Mouse (Mus musculus) lung, postnatal 0 days (tissue): ENCODE measurements around the gene Gngt2. TPM values are rescaled to one million over a fixed set of nuclear protein-coding genes. Genes with fewer than 3 reads are reported as not detected.
A peak's percentile ranks its signal among the peaks of the same experiment; 100 is the strongest.
"Not testable (repeated sequence)": the region's sequence is repeated elsewhere in the genome, so short reads cannot be mapped to it uniquely, and the experiment has no call there.

Experiments
- ATAC-seq: fragments of 200-750 bp; cut with Nextera tagmentation; 2 replicates; pipeline ENCODE4 v1.8.0; 2017; ENCODE audit warnings: moderate library complexity
- DNase-seq: peaks from one replicate; pipeline ENCODE4 v3.0.0-alpha.2; 2016; ENCODE audit warnings: low spot score
- H3K27ac ChIP-seq: fragments of 300-500 bp; sonication (generic); 2 replicates; pipeline ENCODE4 v1.5.1; 2014; ENCODE audit warnings: antibody characterized with exemption, mild to moderate bottlenecking, low read length, mixed read lengths
- H3K27me3 ChIP-seq: fragments of 300-500 bp; sonication (generic); replicated peaks from 2 replicates; pipeline ENCODE4 v1.6.1; 2014; ENCODE audit warnings: low read length, mixed read lengths; ENCODE audit not compliant: insufficient read depth
- H3K36me3 ChIP-seq: fragments of 300-500 bp; sonication (generic); 2 replicates; pipeline ENCODE4 v1.6.1; 2014; ENCODE audit warnings: low read length, mixed read lengths; ENCODE audit not compliant: insufficient read depth
- H3K4me1 ChIP-seq: fragments of 300-500 bp; sonication (generic); 2 replicates; pipeline ENCODE4 v1.6.1; 2014; ENCODE audit warnings: antibody characterized with exemption, low read depth, low read length, mixed read lengths; ENCODE audit not compliant: insufficient read depth
- H3K4me2 ChIP-seq: fragments of 300-500 bp; sonication (generic); replicated peaks from 2 replicates; pipeline ENCODE4 v1.6.1; 2014; ENCODE audit warnings: low read depth, mild to moderate bottlenecking, low read length, moderate library complexity, mixed read lengths
- H3K4me3 ChIP-seq: fragments of 300-500 bp; sonication (generic); 2 replicates; pipeline ENCODE4 v1.5.1; 2014; ENCODE audit warnings: low read depth, low read length
- H3K9ac ChIP-seq: fragments of 300-500 bp; sonication (generic); replicated peaks from 2 replicates; pipeline ENCODE4 v1.6.1; 2014; ENCODE audit warnings: low read depth, mild to moderate bottlenecking
- H3K9me3 ChIP-seq: fragments of 300-500 bp; sonication (generic); 2 replicates; pipeline ENCODE4 v1.6.1; 2016; ENCODE audit warnings: low read length, mixed read lengths
- CTCF ChIP-seq: IDR thresholded peaks from 2 replicates; pipeline ENCODE4 v1.5.1; 2016; ENCODE audit warnings: antibody characterized with exemption, mild to moderate bottlenecking
- EP300 ChIP-seq: IDR thresholded peaks from 2 replicates; pipeline ENCODE4 v1.6.1; 2016; ENCODE audit warnings: antibody characterized with exemption, mild to moderate bottlenecking, control low read depth
- WGBS: fragments of 180-500 bp; shearing (Covaris S2); extraction: QIAGEN DNeasy Blood & Tissue Kit; methylation state at CpG from one replicate; pipeline ENCODE4 v1.1.7; 2014; 5-methylcytosine and 5-hydroxymethylcytosine counted together
- polyA plus RNA-seq: library from polyadenylated mRNA; unstranded; fragments of >200 nt; fragmentation: Nextera tagmentation; extraction: Ambion mirVana; gene quantifications from 2 replicates; pipeline ENCODE4 v1.2.1, GENCODE M21; 2015

The Gngt2 gene
- polyA plus RNA-seq, 1 experiment from 2014 or later, result 75.9 TPM

- ATAC-seq, result no peak
- WGBS, result 63% methylated on average over 4 of the region's 4 CpGs
- TF ChIP-seq CTCF (no peak), EP300 (no peak)
These were observed 32.4 kb downstream of the Gngt2 start for GRCm38 (mm10) chr11:95869442-95869841.

DNA sequence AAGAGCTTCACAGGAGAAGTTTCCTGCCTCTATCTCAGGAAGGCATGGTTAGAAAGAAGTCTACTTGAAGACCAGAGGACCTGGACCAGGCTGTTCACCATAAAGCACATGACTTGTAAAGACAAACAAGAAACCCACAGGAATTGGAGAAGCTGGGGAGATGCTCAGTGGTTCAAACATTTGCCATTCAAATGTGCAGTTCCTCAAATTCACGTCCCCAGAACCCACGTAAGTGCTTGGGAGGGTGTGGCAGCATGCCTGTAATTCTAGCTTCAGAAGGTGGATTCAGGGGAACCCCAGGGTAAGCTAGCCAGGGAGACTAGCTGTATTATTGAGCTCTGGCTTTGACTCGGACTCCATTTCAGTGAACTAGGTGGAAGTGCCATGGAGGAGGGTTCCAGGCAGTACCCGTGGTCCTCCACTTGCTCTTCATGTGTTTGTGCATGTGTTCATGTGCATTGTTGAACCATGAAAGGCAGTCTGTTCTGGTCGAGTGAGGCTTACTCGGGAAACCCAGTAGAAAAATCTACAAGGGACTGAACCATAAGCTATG, 33.0 kb downstream of the Gngt2 start:
- H3K27me3 ChIP-seq, result no peaks in the 10 kb centered on the region
- ATAC-seq, result no peak

More at GRCm38 (mm10) chr11:95869442-95869841, 32.4 kb downstream of the Gngt2 start:
- Histone ChIP-seq H3K4me1 (no peaks in the 10 kb centered on the region), H3K4me2 (no peak overlapping the region), H3K4me3 (no peak overlapping the region), H3K9ac (no peak overlapping the region), H3K27me3 (no peaks in the 10 kb centered on the region), H3K9me3 (no peaks in the 10 kb centered on the region), H3K36me3 (no peaks in the 10 kb centered on the region), H3K27ac (no peak overlapping the region)
- no peak for DNase-seq

DNA sequence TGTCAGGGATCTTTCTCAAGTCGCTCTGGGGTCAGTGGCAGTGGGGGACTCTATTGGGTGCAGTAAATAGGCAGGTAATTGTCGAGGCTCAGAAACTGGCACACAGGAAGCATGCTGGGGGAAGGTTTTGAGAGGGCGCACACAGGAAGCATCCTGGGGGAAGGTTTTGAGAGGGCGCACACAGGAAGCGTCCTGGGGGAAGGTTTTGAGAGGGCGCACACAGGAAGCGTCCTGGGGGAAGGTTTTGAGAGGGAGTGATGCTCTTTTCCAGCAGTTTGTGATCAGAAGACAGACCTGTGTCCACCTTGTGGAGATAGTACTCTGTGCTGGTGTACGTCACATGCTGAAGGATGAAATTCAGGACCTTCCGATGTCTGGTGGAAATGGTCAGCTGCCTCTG, 38.8 kb downstream of the Gngt2 start:
- WGBS, result 28% methylated on average over 9 of the region's 9 CpGs
- Histone ChIP-seq H3K27ac (no peak overlapping the region), H3K27me3 (no peaks in the 10 kb centered on the region), H3K4me3 (no peak overlapping the region), H3K9ac (no peak overlapping the region), H3K4me2 (no peak overlapping the region), H3K36me3 (no peaks in the 10 kb centered on the region), H3K4me1 (no peaks in the 10 kb centered on the region), H3K9me3 (no peaks in the 10 kb centered on the region)
- TF ChIP-seq EP300, result no peak
- no peak for TF ChIP-seq CTCF
- ATAC-seq (no peak), DNase-seq (no peak)

More for the DNA sequence above, 33.0 kb downstream of the Gngt2 start:
- no peak for TF ChIP-seq CTCF
- TF ChIP-seq EP300, result no peak
- H3K4me1 ChIP-seq, result no peaks in the 10 kb centered on the region
- H3K4me3 ChIP-seq, result no peak overlapping the region
- no peak overlapping the region for H3K27ac ChIP-seq
- peak; percentile 18 for DNase-seq
- H3K9me3 ChIP-seq, result no peaks in the 10 kb centered on the region
- no peaks in the 10 kb centered on the region for H3K36me3 ChIP-seq
- no peak overlapping the region for H3K4me2 ChIP-seq
- no peak overlapping the region for H3K9ac ChIP-seq
- 46% methylated on average over 6 of the region's 6 CpGs for WGBS

GRCm38 (mm10) chr11:95876296-95876695, 39.3 kb downstream of the Gngt2 start:
- WGBS, result 16% methylated on average over 7 of the region's 7 CpGs
- Histone ChIP-seq H3K4me2 (no peak overlapping the region), H3K4me3 (no peak overlapping the region), H3K27me3 (no peaks in the 10 kb centered on the region), H3K27ac (no peak overlapping the region), H3K9ac (no peak overlapping the region), H3K4me1 (no peaks in the 10 kb centered on the region), H3K9me3 (no peaks in the 10 kb centered on the region), H3K36me3 (no peaks in the 10 kb centered on the region)
- DNase-seq (peak; percentile 69), ATAC-seq (no peak)
- TF ChIP-seq CTCF (peak; percentile 94), EP300 (no peak)

DNA sequence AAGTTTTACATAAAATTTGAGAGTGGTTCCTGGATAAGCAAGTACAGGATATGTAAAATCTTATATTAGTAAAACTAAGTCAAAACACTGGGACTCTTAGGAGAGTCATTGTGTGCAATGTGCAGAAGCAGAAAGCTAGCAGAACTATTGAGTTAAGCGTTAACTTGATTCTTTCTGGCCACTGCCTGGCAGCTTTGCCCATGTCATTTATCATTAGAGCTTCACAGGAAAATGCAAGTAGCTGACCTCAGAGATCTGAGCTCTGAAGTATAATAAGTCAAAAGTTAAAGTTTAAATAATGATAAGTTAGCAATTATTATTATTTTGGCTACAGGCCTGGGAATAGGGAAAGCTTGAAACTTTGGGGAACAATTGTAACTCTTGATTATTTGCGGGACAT, 42.8 kb downstream of the Gngt2 start:
- H3K9me3 ChIP-seq, H3K4me2 ChIP-seq, H3K27ac ChIP-seq, H3K27me3 ChIP-seq, DNase-seq, H3K9ac ChIP-seq, H3K4me3 ChIP-seq, H3K4me1 ChIP-seq, H3K36me3 ChIP-seq, ATAC-seq: not testable (repeated sequence)
- 62% methylated on average over 2 of the region's 2 CpGs for WGBS

DNA sequence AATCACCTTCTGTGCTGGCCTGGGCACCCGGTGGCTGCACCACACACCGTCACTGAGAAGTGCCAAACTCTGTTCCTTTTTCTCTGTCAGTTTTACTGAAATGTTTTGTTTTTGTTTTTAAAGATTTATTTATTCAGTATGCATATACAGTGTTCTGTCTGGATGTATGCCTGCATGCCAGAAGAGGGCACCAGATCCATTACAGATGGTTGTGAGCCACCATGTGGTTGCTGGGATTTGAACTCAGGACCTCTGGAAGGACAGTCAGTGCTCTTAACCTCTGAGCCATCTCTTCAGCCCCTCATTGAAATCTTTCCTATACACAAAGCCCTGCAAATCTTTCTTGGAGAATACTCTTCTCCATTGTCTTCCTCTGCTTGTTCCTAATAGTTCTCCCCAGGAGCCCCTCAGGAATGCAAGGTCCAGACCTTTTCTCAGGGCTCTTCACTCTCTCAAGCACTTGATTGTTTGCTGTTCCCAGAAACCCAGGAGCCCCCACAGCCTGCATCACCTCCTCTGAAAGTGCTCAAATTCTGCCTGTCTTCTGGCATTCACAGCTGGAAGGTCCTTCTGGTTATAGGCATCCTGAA, 53.5 kb downstream of the Gngt2 start:
- ATAC-seq (no peak), DNase-seq (no peak)
- Histone ChIP-seq H3K27ac (no peak overlapping the region), H3K4me2 (no peak overlapping the region), H3K36me3 (no peaks in the 10 kb centered on the region), H3K9me3 (no peaks in the 10 kb centered on the region), H3K9ac (no peak overlapping the region), H3K27me3 (no peaks in the 10 kb centered on the region), H3K4me3 (no peak overlapping the region), H3K4me1 (no peaks in the 10 kb centered on the region)
- TF ChIP-seq EP300, result no peak
- WGBS, result 62% methylated on average over 2 of the region's 2 CpGs

Other genes with a start within 250 kb of the Gngt2 start
- gene Ngfr, start 249.5 kb upstream of the Gngt2 start, polyA plus RNA-seq, result 0.43 and 0.50 TPM in 2 replicates
- 94.7 and 95.1 TPM in 2 replicates for gene Phb, start 170.3 kb upstream of the Gngt2 start, polyA plus RNA-seq
- 18.5 and 19.6 TPM in 2 replicates for gene Zfp652, start 124.5 kb upstream of the Gngt2 start, polyA plus RNA-seq
- 0.42 and 0.61 TPM in 2 replicates for gene B130006D01Rik, start 113.6 kb upstream of the Gngt2 start, polyA plus RNA-seq
- gene Phospho1, start 12.7 kb upstream of the Gngt2 start, polyA plus RNA-seq, result 1.3 and 1.6 TPM in 2 replicates
- gene Abi3, start 5.3 kb downstream of the Gngt2 start, polyA plus RNA-seq, result 29.4 and 33.3 TPM in 2 replicates
- gene B4galnt2, start 77.7 kb downstream of the Gngt2 start, polyA plus RNA-seq, result not detected in 2 replicates
- gene Igf2bp1, start 168.7 kb downstream of the Gngt2 start, polyA plus RNA-seq, result 4.3 and 6.1 TPM in 2 replicates
- not detected in 2 replicates for gene Gip, start 187.3 kb downstream of the Gngt2 start, polyA plus RNA-seq
- 72.9 and 77.9 TPM in 2 replicates for gene Snf8, start 197.7 kb downstream of the Gngt2 start, polyA plus RNA-seq
- gene Ube2z, start 228.2 kb downstream of the Gngt2 start, polyA plus RNA-seq, result 29.6 and 31.6 TPM in 2 replicates
- 324 and 382 TPM in 2 replicates for gene Atp5g1, start 238.5 kb downstream of the Gngt2 start, polyA plus RNA-seq